Mouse (Mus musculus) adrenal gland, postnatal 25 days (tissue): ENCODE data around the gene Cdc6. TPM values are rescaled to one million over a fixed set of nuclear protein-coding genes. Genes with fewer than 3 reads are reported as not detected.

Experiments
- total RNA-seq: library from RNA; stranded (reverse); gene quantifications from 2 replicates; pipeline ENCODE4 v1.2.3, GENCODE M21; 2021

The Cdc6 gene
- total RNA-seq, 1 experiment from 2014 or later, result 1.7 TPM

Other genes with a start within 250 kb of the Cdc6 start
- not detected in 2 replicates for gene Gsdma, start 243.4 kb upstream of the Cdc6 start, total RNA-seq
- 134 and 138 TPM in 2 replicates for gene Psmd3, start 225.2 kb upstream of the Cdc6 start, total RNA-seq
- gene Csf3, start 206.5 kb upstream of the Cdc6 start, total RNA-seq, result not detected in 2 replicates
- 40.9 and 61.5 TPM in 2 replicates for gene Med24, start 178.4 kb upstream of the Cdc6 start, total RNA-seq
- 82.5 and 89.4 TPM in 2 replicates for gene Thra, start 167.2 kb upstream of the Cdc6 start, total RNA-seq
- gene Nr1d1, start 132.5 kb upstream of the Cdc6 start, total RNA-seq, result 234 and 238 TPM in 2 replicates
- 109 and 113 TPM in 2 replicates for gene Msl1, start 112.3 kb upstream of the Cdc6 start, total RNA-seq
- gene Casc3, start 102.9 kb upstream of the Cdc6 start, total RNA-seq, result 37.2 and 41.5 TPM in 2 replicates
- gene Rapgefl1, start 71.0 kb upstream of the Cdc6 start, total RNA-seq, result 0.52 and 0.70 TPM in 2 replicates
- gene Wipf2, start 44.2 kb upstream of the Cdc6 start, total RNA-seq, result 18.0 and 26.4 TPM in 2 replicates
- gene Rara, start 20.0 kb downstream of the Cdc6 start, total RNA-seq, result 21.8 and 27.7 TPM in 2 replicates
- gene Gjd3, start 75.2 kb downstream of the Cdc6 start, total RNA-seq, result not detected in 2 replicates
- gene Top2a, start 116.4 kb downstream of the Cdc6 start, total RNA-seq, result 28.2 and 39.3 TPM in 2 replicates
- 50.5 and 61.1 TPM in 2 replicates for gene Igfbp4, start 133.4 kb downstream of the Cdc6 start, total RNA-seq
- gene Tns4, start 181.5 kb downstream of the Cdc6 start, total RNA-seq, result 0.12 TPM in 1 of 2 replicates, not detected in the other
- 0.21 TPM in 1 of 2 replicates, not detected in the other for gene Ccr7, start 247.3 kb downstream of the Cdc6 start, total RNA-seq